Mouse (Mus musculus): ENCODE results near the gene Rap1a. TPM values are rescaled to one million over a fixed set of nuclear protein-coding genes. Genes with fewer than 3 reads are reported as not detected.

Gene Rap1a
- total and polyA plus RNA-seq, 3 experiments, result 12.8 to 113 (median 101) TPM

DNA sequence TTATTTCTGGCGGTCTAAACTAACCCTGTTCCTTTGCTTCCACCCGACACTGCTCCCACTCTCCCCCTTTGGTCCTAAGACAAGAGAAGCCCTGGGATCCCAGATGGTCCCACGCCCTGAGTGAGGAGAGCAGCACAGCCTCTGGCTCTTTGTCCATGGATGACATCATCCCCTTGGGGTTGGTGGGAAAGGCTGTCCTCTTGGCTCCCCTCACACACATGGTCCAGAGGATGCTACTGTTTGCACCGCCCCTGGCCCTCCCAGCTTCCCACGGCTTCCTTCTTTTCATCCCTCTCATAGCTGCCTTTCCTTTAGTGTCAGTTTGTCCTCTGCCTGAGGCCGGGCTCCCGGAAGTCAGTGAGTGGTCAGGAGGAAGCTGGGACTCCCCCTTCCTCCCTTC is 89.4 kb downstream of the Rap1a start:
- no peaks in the 10 kb centered on the region for H3K27me3 ChIP-seq (ENCODE audit: control insufficient read depth, insufficient read depth, low read length)
- TF ChIP-seq POLR2A (IDR thresholded peaks at IDR 0.05; ENCODE audit: insufficient read depth, low read depth, low read length), result 0 out of 2 replicates have a peak, but pooled peaks have one; percentile 31
- no peak for TF ChIP-seq EP300 (IDR thresholded peaks at IDR 0.05; ENCODE audit: insufficient read depth, low read depth, low read length)
- peaks cover 25% of the 10 kb centered on the region for H3K4me1 ChIP-seq (ENCODE audit: control insufficient read depth, insufficient read depth, low read length)
- no peak overlapping the region for H3K4me3 ChIP-seq
- DNase-seq, result peak; percentile 74 to 83
- no peak overlapping the region for H3K9ac ChIP-seq (ENCODE audit: low read depth, low read length)
- 25% methylated on average over 7 of the region's 7 CpGs for WGBS
- H3K79me2 ChIP-seq (replicated peaks; ENCODE audit: control insufficient read depth, insufficient read depth, low read length), result peaks cover 4% of the 10 kb centered on the region; the same call in 1 of the 2 replicates
- peaks cover 40% of the 10 kb centered on the region for H3K36me3 ChIP-seq (ENCODE audit: control insufficient read depth, insufficient read depth, low read length)
- intact Hi-C loops (cut with DNase I), result no loop called here
- H3K27ac ChIP-seq, result peak overlapping the region; percentile 71

DNA sequence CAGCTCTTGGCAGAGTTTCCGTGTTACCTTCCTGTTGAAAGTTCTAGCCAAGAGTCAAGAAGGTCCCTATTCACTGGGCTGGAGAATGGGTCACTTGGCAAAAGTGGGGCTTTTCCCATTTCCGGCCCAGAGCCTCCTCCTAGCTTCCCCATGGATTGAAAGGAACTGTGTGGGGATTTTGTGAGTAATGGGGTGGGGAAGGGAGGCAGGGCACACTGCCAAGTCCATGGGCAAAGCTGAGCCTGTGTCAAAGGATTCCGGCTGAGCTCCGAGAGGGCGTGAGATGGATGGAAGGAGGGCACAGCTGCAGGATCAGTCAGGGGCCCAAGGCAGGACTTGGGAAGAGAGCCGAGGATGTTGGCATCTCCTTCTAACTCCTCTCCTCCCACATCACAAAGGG is 90.9 kb downstream of the Rap1a start:
- H3K4me1 ChIP-seq (ENCODE audit: control insufficient read depth, insufficient read depth, low read length), result peaks cover 31% of the 10 kb centered on the region

DNA sequence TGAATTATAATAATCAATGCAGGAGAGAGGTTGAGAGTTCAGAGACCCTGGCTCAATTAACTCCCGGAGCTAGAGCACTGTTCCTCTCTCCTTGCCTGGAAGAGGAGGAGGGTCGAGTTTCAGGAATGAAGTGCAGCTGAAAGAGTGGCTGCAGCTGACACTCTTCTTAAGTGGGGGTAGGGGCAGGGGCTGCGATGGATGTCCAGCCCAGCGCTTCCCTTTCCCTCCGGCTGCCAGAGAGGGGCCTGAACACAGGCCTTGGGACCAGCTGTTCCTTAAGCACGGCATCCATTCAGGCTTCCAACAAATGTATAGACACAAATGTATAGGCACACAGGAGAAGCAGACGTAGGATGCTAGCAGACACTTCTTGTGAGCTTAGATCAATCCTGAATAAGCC is 93.5 kb downstream of the Rap1a start:
- peaks cover 4% of the 10 kb centered on the region; the same call in 1 of the 2 replicates for H3K79me2 ChIP-seq (replicated peaks; ENCODE audit: control insufficient read depth, insufficient read depth, low read length)
- peaks cover 31% of the 10 kb centered on the region for H3K36me3 ChIP-seq (ENCODE audit: control insufficient read depth, insufficient read depth, low read length)
- H3K27ac ChIP-seq, result peak overlapping the region; percentile 3; the same call in 1 of the 2 replicates
- TF ChIP-seq POLR2A (IDR thresholded peaks at IDR 0.05; ENCODE audit: insufficient read depth, low read depth, low read length) (no peak), CTCF (IDR thresholded peaks at IDR 0.05) (no peak), EP300 (IDR thresholded peaks at IDR 0.05; ENCODE audit: insufficient read depth, low read depth, low read length) (no peak)
- no peak for DNase-seq
- H3K4me3 ChIP-seq, result no peak overlapping the region
- H3K9ac ChIP-seq (ENCODE audit: low read depth, low read length), result no peak overlapping the region
- intact Hi-C loops (cut with DNase I), result no loop called here
- 60% methylated on average over 7 of the region's 7 CpGs for WGBS
- H3K27me3 ChIP-seq (ENCODE audit: control insufficient read depth, insufficient read depth, low read length), result no peaks in the 10 kb centered on the region
- H3K4me1 ChIP-seq (ENCODE audit: control insufficient read depth, insufficient read depth, low read length), result peaks cover 23% of the 10 kb centered on the region

More for the DNA sequence above, 90.9 kb downstream of the Rap1a start:
- no peak for TF ChIP-seq CTCF (IDR thresholded peaks at IDR 0.05)
- no peak for TF ChIP-seq POLR2A (IDR thresholded peaks at IDR 0.05; ENCODE audit: insufficient read depth, low read depth, low read length)
- TF ChIP-seq EP300 (IDR thresholded peaks at IDR 0.05; ENCODE audit: insufficient read depth, low read depth, low read length), result no peak
- H3K9ac ChIP-seq (ENCODE audit: low read depth, low read length), result no peak overlapping the region
- H3K36me3 ChIP-seq (ENCODE audit: control insufficient read depth, insufficient read depth, low read length), result peaks cover 37% of the 10 kb centered on the region
- no peak overlapping the region for H3K4me3 ChIP-seq
- intact Hi-C loops (cut with DNase I), result no loop called here
- H3K79me2 ChIP-seq (replicated peaks; ENCODE audit: control insufficient read depth, insufficient read depth, low read length), result peaks cover 4% of the 10 kb centered on the region; the same call in 1 of the 2 replicates
- peak overlapping the region; percentile 71 for H3K27ac ChIP-seq
- 31% methylated on average over 6 of the region's 6 CpGs for WGBS
- H3K27me3 ChIP-seq (ENCODE audit: control insufficient read depth, insufficient read depth, low read length), result no peaks in the 10 kb centered on the region
- peak; percentile 38 to 42 for DNase-seq

DNA sequence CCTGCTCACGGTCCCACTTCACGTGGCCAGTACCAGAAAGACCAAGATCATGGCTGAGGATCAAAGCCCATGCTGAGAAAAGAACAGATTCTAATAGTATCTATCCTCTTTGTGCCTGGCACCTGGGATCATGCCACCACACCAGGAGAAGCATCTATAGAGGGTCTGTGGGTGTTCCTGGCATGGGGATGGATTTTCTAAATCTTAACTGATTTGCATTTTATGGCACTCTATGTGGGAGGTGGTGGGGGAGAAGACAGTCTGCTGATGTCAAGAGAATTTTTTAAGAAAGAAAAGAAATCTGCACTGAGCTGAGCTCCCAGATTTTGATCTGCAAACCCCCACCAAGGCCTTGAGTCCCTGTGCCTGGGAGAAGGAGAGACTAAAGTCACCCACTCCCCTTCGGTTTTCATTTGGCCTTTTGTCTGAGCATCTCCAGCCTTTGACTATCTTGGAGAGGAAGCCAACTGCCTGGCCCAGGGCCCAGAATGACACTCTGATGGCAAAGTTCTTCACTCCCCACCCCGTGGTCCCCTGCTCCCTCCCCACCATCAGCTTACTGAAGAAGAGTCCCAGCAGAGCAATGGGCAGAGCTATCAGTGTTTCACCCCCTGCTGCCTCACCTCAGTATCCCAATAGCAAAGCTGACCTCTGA is 94.6 kb downstream of the Rap1a start:
- Histone ChIP-seq H3K27me3 (ENCODE audit: control insufficient read depth, insufficient read depth, low read length) (no peaks in the 10 kb centered on the region), H3K4me3 (peak overlapping the region; percentile 68), H3K9ac (ENCODE audit: low read depth, low read length) (peak overlapping the region; percentile 81), H3K79me2 (replicated peaks; ENCODE audit: control insufficient read depth, insufficient read depth, low read length) (peaks cover 3% of the 10 kb centered on the region; the same call in 1 of the 2 replicates), H3K4me1 (ENCODE audit: control insufficient read depth, insufficient read depth, low read length) (peaks cover 23% of the 10 kb centered on the region), H3K27ac (peak overlapping the region; percentile 96), H3K36me3 (ENCODE audit: control insufficient read depth, insufficient read depth, low read length) (peaks cover 24% of the 10 kb centered on the region)
- WGBS, result 32% methylated on average over 4 of the region's 4 CpGs
- peak; percentile 51 to 61 for DNase-seq
- intact Hi-C loops (cut with DNase I), result no loop called here
- TF ChIP-seq POLR2A (IDR thresholded peaks at IDR 0.05; ENCODE audit: insufficient read depth, low read depth, low read length) (no peak; the same call in 1 of the 2 replicates), EP300 (IDR thresholded peaks at IDR 0.05; ENCODE audit: insufficient read depth, low read depth, low read length) (no peak), CTCF (IDR thresholded peaks at IDR 0.05) (no peak)

DNA sequence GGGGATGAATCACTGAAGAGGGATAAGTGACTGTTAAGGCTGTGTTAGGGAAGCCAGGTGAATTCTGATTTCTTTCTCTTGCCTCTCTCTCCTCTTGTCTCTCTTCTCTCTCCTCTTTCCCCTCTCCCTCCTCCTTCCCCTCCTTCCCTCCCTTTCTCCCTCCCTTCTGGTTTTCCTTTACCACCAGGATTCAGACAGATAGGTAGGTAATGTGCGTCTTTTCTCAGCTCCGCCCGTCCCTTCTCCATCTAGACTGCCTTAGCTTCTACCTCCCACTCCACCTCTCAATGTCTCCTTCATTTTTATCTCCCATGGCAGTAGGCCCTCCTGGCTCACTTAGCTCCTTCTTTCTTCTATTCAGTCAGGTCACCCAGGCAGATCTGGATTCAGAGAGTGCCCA is 95.6 kb downstream of the Rap1a start:
- peak overlapping the region; percentile 68 for H3K4me3 ChIP-seq
- peak overlapping the region; percentile 96 for H3K27ac ChIP-seq
- TF ChIP-seq EP300 (IDR thresholded peaks at IDR 0.05; ENCODE audit: insufficient read depth, low read depth, low read length) (no peak), CTCF (IDR thresholded peaks at IDR 0.05) (no peak), POLR2A (IDR thresholded peaks at IDR 0.05; ENCODE audit: insufficient read depth, low read depth, low read length) (no peak)
- DNase-seq, result peak in 1 of 2 experiments; percentile 10
- peaks cover 18% of the 10 kb centered on the region for H3K36me3 ChIP-seq (ENCODE audit: control insufficient read depth, insufficient read depth, low read length)
- intact Hi-C loops (cut with DNase I), result no loop called here
- no peaks in the 10 kb centered on the region for H3K27me3 ChIP-seq (ENCODE audit: control insufficient read depth, insufficient read depth, low read length)
- H3K9ac ChIP-seq (ENCODE audit: low read depth, low read length), result peak overlapping the region; percentile 81
- 39% methylated on average over 3 of the region's 3 CpGs for WGBS
- H3K79me2 ChIP-seq (replicated peaks; ENCODE audit: control insufficient read depth, insufficient read depth, low read length), result peaks cover 3% of the 10 kb centered on the region; the same call in 1 of the 2 replicates
- peaks cover 24% of the 10 kb centered on the region for H3K4me1 ChIP-seq (ENCODE audit: control insufficient read depth, insufficient read depth, low read length)

DNA sequence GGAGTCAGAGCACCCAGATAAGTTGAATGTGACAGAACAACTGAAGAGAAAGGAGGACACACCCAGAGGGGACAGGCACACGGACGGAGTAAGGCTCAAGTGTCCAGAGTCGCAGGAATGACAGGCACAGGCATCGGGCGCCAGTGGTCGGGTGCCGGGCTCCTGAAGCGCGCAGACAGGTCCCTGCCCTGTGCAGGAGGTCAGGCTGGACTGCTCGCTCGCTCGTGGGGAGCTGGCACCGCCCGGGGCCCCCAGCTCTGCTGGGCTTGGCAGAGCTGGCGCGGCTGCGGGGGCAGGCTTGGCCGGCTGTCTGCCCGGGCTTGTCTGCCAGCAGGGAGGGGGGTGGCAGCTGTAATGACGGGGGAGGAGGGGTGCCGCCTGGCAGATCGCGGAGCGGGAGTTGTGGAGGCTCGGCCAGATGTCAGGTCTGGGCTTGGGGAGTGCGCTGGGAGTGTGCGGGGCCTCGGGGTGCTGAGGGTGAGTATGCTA is 96.0 kb downstream of the Rap1a start:
- no peaks in the 10 kb centered on the region for H3K27me3 ChIP-seq (ENCODE audit: control insufficient read depth, insufficient read depth, low read length)
- DNase-seq, result peak; percentile 82 to 86
- intact Hi-C loops (cut with DNase I), result no loop called here
- peaks cover 21% of the 10 kb centered on the region for H3K4me1 ChIP-seq (ENCODE audit: control insufficient read depth, insufficient read depth, low read length)
- 1% methylated on average over 28 of the region's 28 CpGs for WGBS
- H3K27ac ChIP-seq, result peak overlapping the region; percentile 96
- TF ChIP-seq CTCF (IDR thresholded peaks at IDR 0.05) (no peak), POLR2A (IDR thresholded peaks at IDR 0.05; ENCODE audit: insufficient read depth, low read depth, low read length) (no peak), EP300 (IDR thresholded peaks at IDR 0.05; ENCODE audit: insufficient read depth, low read depth, low read length) (no peak)
- H3K79me2 ChIP-seq (replicated peaks; ENCODE audit: control insufficient read depth, insufficient read depth, low read length), result peaks cover 3% of the 10 kb centered on the region; the same call in 1 of the 2 replicates
- peak overlapping the region; percentile 68 for H3K4me3 ChIP-seq
- peak overlapping the region; percentile 81 for H3K9ac ChIP-seq (ENCODE audit: low read depth, low read length)
- peaks cover 18% of the 10 kb centered on the region for H3K36me3 ChIP-seq (ENCODE audit: control insufficient read depth, insufficient read depth, low read length)

Data from heart, adult 2 months (tissue).